Mouse (Mus musculus): ENCODE results near the gene Sp1. TPM values are rescaled to one million over a fixed set of nuclear protein-coding genes. Genes with fewer than 3 reads are reported as not detected.

Sp1 gene
- total and polyA plus RNA-seq, 3 experiments, result 23.5 to 31.8 (median 27.1) TPM

DNA sequence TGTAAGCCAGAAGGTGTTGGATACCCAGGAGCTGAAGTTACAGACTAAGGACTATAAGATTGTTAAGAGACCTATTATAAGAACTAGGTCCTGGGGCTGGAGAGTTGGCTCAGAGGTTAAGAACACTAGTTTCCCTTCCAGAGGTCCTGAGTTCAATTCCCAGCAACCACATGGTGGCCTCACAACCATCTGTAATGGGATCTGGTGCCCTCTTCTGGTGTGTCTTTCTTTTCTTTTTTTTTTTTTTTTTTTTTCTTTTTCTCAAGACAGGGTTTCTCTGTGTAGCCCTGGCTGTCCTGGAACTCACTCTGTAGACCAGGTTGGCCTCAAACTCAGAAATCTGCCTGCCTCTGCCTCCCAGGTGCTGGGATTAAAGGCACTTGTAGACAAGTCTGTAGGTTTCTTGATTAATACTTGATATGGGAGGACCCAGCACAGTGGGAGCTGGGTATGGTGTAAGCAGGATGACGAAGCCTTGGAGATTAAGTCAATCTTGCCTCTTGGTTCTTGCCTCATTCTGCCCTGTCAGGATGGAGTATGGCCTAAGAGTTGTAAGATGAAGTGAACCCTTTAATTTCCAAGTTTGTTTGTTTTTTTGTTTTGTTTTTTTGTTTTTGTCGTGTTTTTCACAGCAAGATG lies 17.8 kb downstream of the Sp1 start:
- Histone ChIP-seq H3K27ac (ENCODE audit: insufficient read depth, low read depth) (no peak overlapping the region), H3K4me1 (ENCODE audit: control insufficient read depth in 1 of 2, insufficient read depth in 2 of 2) (peaks cover 0 to 10% of the 10 kb centered on the region in 2 experiments; a peak in 1 of 4 replicates), H3K36me3 (replicated peaks in 1 of 2; ENCODE audit: control insufficient read depth in 1 of 2, insufficient read depth in 1 of 2, low read length in 1 of 2) (peaks cover 29 to 73% of the 10 kb centered on the region in 2 experiments), H3K9me3 (replicated peaks; ENCODE audit: low read length) (no peaks in the 10 kb centered on the region), H3K9ac (ENCODE audit: insufficient read depth, low read depth) (no peak overlapping the region), H3K27me3 (replicated peaks) (no peaks in the 10 kb centered on the region), H3K4me2 (ENCODE audit: insufficient read depth, low read depth, poor library complexity, severe bottlenecking) (no peak overlapping the region), H3K79me2 (replicated peaks; ENCODE audit: control insufficient read depth, extremely low read depth, insufficient read depth, poor library complexity, severe bottlenecking) (peaks cover 37% of the 10 kb centered on the region), H3K4me3 (replicated peaks in 1 of 3; ENCODE audit: low read depth in 2 of 3, low read length in 2 of 3, poor library complexity in 1 of 3) (no peak overlapping the region)
- DNase-seq (ENCODE audit: extremely low read depth), result no peak
- TF ChIP-seq ZMIZ1 (IDR thresholded peaks at IDR 0.05; ENCODE audit: low read depth, low read length) (no peak), MXI1 (IDR thresholded peaks at IDR 0.05; ENCODE audit: low read depth, low read length) (no peak), RCOR1 (conservative IDR thresholded peaks at IDR 0.05; ENCODE audit: low read depth, low read length) (no peak), USF1 (IDR thresholded peaks at IDR 0.05; ENCODE audit: low read depth, low read length) (no peak), GABPA (IDR thresholded peaks at IDR 0.05; ENCODE audit: insufficient replicate concordance, low read depth, low read length) (no peak), CTCF (conservative IDR thresholded peaks at IDR 0.05 in 1 of 2, IDR thresholded peaks at IDR 0.05 in 1 of 2; ENCODE audit: low read depth in 2 of 2, low read length in 2 of 2) (peak in 1 of 2 experiments; percentile 15; a peak in 1 of 4 replicates), HCFC1 (IDR thresholded peaks at IDR 0.05; ENCODE audit: low read depth, low read length) (no peak), USF2 (conservative IDR thresholded peaks at IDR 0.05; ENCODE audit: low read depth, low read length) (no peak), UBTF (IDR thresholded peaks at IDR 0.05; ENCODE audit: low read depth, low read length) (no peak), ZNF384 (IDR thresholded peaks at IDR 0.05; ENCODE audit: low read depth, low read length) (peak; percentile 61), CHD2 (IDR thresholded peaks at IDR 0.05; ENCODE audit: low read length) (no peak), E2F4 (IDR thresholded peaks at IDR 0.05; ENCODE audit: insufficient replicate concordance, low read depth, low read length) (no peak)
- in situ Hi-C loops (cut with MboI; ENCODE audit: low pct_ligation_motif_present, low pct_unique_long_range_greater_than_20kb, low sequenced_read_pairs) (no loop called here), dilution Hi-C loops (cut with MboI; ENCODE audit: extremely low pct_ligation_motif_present, extremely low pct_unique_long_range_greater_than_20kb, low sequenced_read_pairs) (no loop called here)

DNA sequence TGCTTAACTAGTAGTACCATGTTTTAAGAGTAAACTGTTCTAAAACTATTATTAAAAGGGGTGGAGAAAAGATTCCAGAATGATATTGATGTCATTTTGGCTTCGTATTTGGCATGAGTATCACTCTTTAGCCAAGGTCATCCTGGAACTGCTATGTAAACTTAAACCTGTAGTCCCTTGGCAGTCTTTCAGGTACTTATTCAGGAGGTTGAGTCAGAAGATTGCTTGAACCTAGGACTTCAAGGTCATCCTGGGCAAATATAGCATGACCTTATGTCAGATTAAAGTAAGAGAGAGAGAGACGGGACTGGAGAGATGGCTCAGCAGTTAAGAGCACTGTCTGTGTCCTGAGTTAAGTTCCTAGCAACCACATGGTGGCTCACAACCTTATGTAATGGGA lies 18.7 kb downstream of the Sp1 start:
- Histone ChIP-seq H3K9ac (ENCODE audit: insufficient read depth, low read depth) (no peak overlapping the region), H3K4me3 (replicated peaks in 1 of 3; ENCODE audit: low read depth in 2 of 3, low read length in 2 of 3, poor library complexity in 1 of 3) (no peak overlapping the region), H3K27ac (ENCODE audit: insufficient read depth, low read depth) (no peak overlapping the region), H3K36me3 (replicated peaks in 1 of 2; ENCODE audit: control insufficient read depth in 1 of 2, insufficient read depth in 1 of 2, low read length in 1 of 2) (peaks cover 33 to 73% of the 10 kb centered on the region in 2 experiments), H3K79me2 (replicated peaks; ENCODE audit: control insufficient read depth, extremely low read depth, insufficient read depth, poor library complexity, severe bottlenecking) (peaks cover 29% of the 10 kb centered on the region), H3K4me2 (ENCODE audit: insufficient read depth, low read depth, poor library complexity, severe bottlenecking) (no peak overlapping the region), H3K27me3 (replicated peaks) (no peaks in the 10 kb centered on the region), H3K9me3 (replicated peaks; ENCODE audit: low read length) (no peaks in the 10 kb centered on the region), H3K4me1 (ENCODE audit: control insufficient read depth in 1 of 2, insufficient read depth in 2 of 2) (peaks cover 0 to 7% of the 10 kb centered on the region in 2 experiments; a peak in 1 of 4 replicates)
- dilution Hi-C loops (cut with MboI; ENCODE audit: extremely low pct_ligation_motif_present, extremely low pct_unique_long_range_greater_than_20kb, low sequenced_read_pairs) (no loop called here), in situ Hi-C loops (cut with MboI; ENCODE audit: low pct_ligation_motif_present, low pct_unique_long_range_greater_than_20kb, low sequenced_read_pairs) (no loop called here)
- peak in 1 of 2 experiments; percentile 36; a peak in 2 of 4 replicates for TF ChIP-seq CTCF (conservative IDR thresholded peaks at IDR 0.05 in 1 of 2, IDR thresholded peaks at IDR 0.05 in 1 of 2; ENCODE audit: low read depth in 2 of 2, low read length in 2 of 2)
- no peak for TF ChIP-seq ELF1 (IDR thresholded peaks at IDR 0.05; ENCODE audit: low read depth, low read length)
- no peak for TF ChIP-seq CHD2 (IDR thresholded peaks at IDR 0.05; ENCODE audit: low read length)
- TF ChIP-seq MAZ (IDR thresholded peaks at IDR 0.05; ENCODE audit: low read depth, low read length), result no peak
- TF ChIP-seq UBTF (IDR thresholded peaks at IDR 0.05; ENCODE audit: low read depth, low read length), result no peak
- no peak for TF ChIP-seq SIN3A (IDR thresholded peaks at IDR 0.05; ENCODE audit: low read length)
- DNase-seq (ENCODE audit: extremely low read depth), result no peak
